Mouse (Mus musculus) testis, adult 2 months (tissue): ENCODE measurements around the gene Cygb. TPM values are rescaled to one million over a fixed set of nuclear protein-coding genes. Genes with fewer than 3 reads are reported as not detected.
"Not testable (repeated sequence)": the region's sequence is repeated elsewhere in the genome, so short reads cannot be mapped to it uniquely, and the experiment has no call there.

Experiments
- H3K27ac ChIP-seq: fragments of 200-500 bp; 2 replicates; pipeline ENCODE4 v1.5.1; 2012; ENCODE audit warnings: low read depth, low read length; ENCODE audit not compliant: control insufficient read depth, insufficient read depth
- H3K27me3 ChIP-seq: fragments of 200-500 bp; 2 replicates; pipeline ENCODE4 v1.6.1; 2012; ENCODE audit warnings: mild to moderate bottlenecking, low read length, moderate library complexity; ENCODE audit not compliant: control insufficient read depth, insufficient read depth
- H3K36me3 ChIP-seq: fragments of 200-500 bp; 2 replicates; pipeline ENCODE4 v1.6.1; 2012; ENCODE audit warnings: mild to moderate bottlenecking, low read length; ENCODE audit not compliant: control insufficient read depth, insufficient read depth
- H3K4me1 ChIP-seq: fragments of 200-500 bp; 2 replicates; pipeline ENCODE4 v1.6.1; 2012; ENCODE audit warnings: low read length; ENCODE audit not compliant: control insufficient read depth, insufficient read depth
- H3K4me3 ChIP-seq: fragments of 200-500 bp; 2 replicates; pipeline ENCODE4 v1.5.1; 2012; ENCODE audit warnings: low read depth, mild to moderate bottlenecking, low read length, moderate library complexity, mixed read lengths; ENCODE audit not compliant: control insufficient read depth
- CTCF ChIP-seq: fragments of 200-500 bp; IDR thresholded peaks from 2 replicates; pipeline ENCODE4 v1.5.1; 2012; ENCODE audit warnings: low read depth, mild to moderate bottlenecking, inconsistent platforms, low read length, moderate library complexity; ENCODE audit not compliant: control insufficient read depth, insufficient read depth, insufficient replicate concordance
- POLR2A ChIP-seq: fragments of 200-500 bp; IDR thresholded peaks from 2 replicates; pipeline ENCODE4 v1.6.1; 2012; ENCODE audit warnings: low read depth, mild to moderate bottlenecking, inconsistent platforms, low read length, moderate library complexity; ENCODE audit not compliant: control insufficient read depth
- polyA plus RNA-seq: library from polyadenylated mRNA; depleted of rRNA; stranded (reverse); fragments of >200 nt; gene quantifications from 2 replicates; pipeline ENCODE4 v1.2.3, GENCODE M21; 2012

Gene Cygb
- polyA plus RNA-seq, 1 experiment = 3.7 TPM

- Histone ChIP-seq H3K4me1 (peaks cover 20% of the 10 kb centered on the region), H3K4me3 (no peak overlapping the region), H3K27ac (peak overlapping the region; percentile 59), H3K36me3 (peaks cover 2% of the 10 kb centered on the region; the same call in 1 of the 2 replicates), H3K27me3 (no peaks in the 10 kb centered on the region)
- TF ChIP-seq POLR2A (no peak), CTCF (peak; percentile 10; the same call in 1 of the 2 replicates)
Measured at GRCm38 (mm10) chr11:116668381-116668825, 14.3 kb upstream of the Cygb start.

- Histone ChIP-seq H3K36me3 (peaks cover 1% of the 10 kb centered on the region; the same call in 1 of the 2 replicates), H3K27ac (peak overlapping the region; percentile 52), H3K4me1 (peaks cover 24% of the 10 kb centered on the region), H3K4me3 (no peak overlapping the region), H3K27me3 (no peaks in the 10 kb centered on the region)
- TF ChIP-seq CTCF (no peak), POLR2A (no peak)
Measured at GRCm38 (mm10) chr11:116667930-116668329, 13.8 kb upstream of the Cygb start.

GRCm38 (mm10) chr11:116667012-116667411 lies 12.9 kb upstream of the Cygb start:
- H3K27ac ChIP-seq, H3K4me3 ChIP-seq, H3K27me3 ChIP-seq, H3K36me3 ChIP-seq: not testable (repeated sequence)
- H3K4me1 ChIP-seq = peaks cover 25% of the 10 kb centered on the region

GRCm38 (mm10) chr11:116666566-116666965 lies 12.5 kb upstream of the Cygb start:
- TF ChIP-seq CTCF (no peak), POLR2A (no peak)
- no peak overlapping the region for H3K4me3 ChIP-seq
- no peaks in the 10 kb centered on the region for H3K36me3 ChIP-seq
- peaks cover 25% of the 10 kb centered on the region for H3K4me1 ChIP-seq
- no peaks in the 10 kb centered on the region for H3K27me3 ChIP-seq
- no peak overlapping the region for H3K27ac ChIP-seq

GRCm38 (mm10) chr11:116665289-116665688 lies 11.2 kb upstream of the Cygb start:
- Histone ChIP-seq H3K36me3 (no peaks in the 10 kb centered on the region), H3K4me1 (peaks cover 26% of the 10 kb centered on the region), H3K27me3 (no peaks in the 10 kb centered on the region), H3K27ac (no peak overlapping the region), H3K4me3 (no peak overlapping the region)
- TF ChIP-seq POLR2A (no peak), CTCF (no peak)

- peak overlapping the region; percentile 73 for H3K27ac ChIP-seq
- no peaks in the 10 kb centered on the region for H3K27me3 ChIP-seq
- no peak overlapping the region for H3K4me3 ChIP-seq
- TF ChIP-seq POLR2A (no peak), CTCF (no peak)
- H3K4me1 ChIP-seq = peaks cover 30% of the 10 kb centered on the region
- H3K36me3 ChIP-seq = no peaks in the 10 kb centered on the region
Measured at GRCm38 (mm10) chr11:116661948-116662377, 7.8 kb upstream of the Cygb start.

GRCm38 (mm10) chr11:116661291-116661947 lies 7.3 kb upstream of the Cygb start:
- Histone ChIP-seq H3K4me3 (no peak overlapping the region), H3K4me1 (peaks cover 31% of the 10 kb centered on the region), H3K27ac (peak overlapping the region; percentile 3)

More at GRCm38 (mm10) chr11:116661291-116661947, 7.3 kb upstream of the Cygb start:
- TF ChIP-seq CTCF (no peak), POLR2A (0 out of 2 replicates have a peak, but pooled peaks have one; percentile 20)
- Histone ChIP-seq H3K36me3 (no peaks in the 10 kb centered on the region), H3K27me3 (no peaks in the 10 kb centered on the region)
